Mouse (Mus musculus): ENCODE results near the gene Anapc2.

DNA sequence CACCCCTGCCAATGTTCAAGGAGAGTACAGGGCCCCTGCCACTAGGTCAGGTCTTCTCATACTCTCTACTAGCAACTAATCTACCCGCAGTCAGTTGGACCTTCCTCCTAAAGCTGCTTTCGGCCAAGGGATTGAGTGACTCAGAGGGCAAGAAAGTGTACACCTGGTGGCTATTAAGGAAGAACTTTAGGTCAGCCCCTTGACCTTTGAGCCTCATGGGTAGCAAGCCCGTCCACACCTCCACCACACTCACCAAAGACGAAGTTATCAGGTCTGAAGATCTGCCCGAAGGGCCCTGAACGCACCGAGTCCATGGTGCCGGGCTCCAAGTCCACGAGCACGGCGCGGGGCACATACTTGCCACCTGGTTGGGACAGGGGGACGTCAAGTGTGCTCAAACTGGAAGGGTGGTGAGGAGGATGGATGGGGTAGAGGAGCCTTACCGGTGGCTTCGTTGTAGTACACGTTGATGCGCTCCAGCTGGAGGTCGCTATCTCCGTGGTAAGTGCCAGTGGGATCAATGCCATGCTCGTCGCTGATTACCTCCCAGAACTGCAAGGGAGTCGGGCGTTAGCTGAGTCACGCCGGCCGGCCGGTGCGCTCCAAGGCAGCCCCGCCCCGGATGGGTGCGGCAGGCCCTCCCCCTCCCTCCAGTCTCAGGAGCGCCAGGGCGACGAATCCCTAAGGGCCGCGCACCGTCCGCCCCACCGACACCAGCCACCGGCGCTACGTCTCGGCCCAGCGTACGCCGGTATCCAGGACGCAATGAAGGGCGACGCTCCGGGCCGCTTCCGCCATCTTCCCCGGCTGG lies 48.4 kb upstream of the Anapc2 start:
- TF ChIP-seq CTCF (IDR thresholded peaks at IDR 0.05; ENCODE audit: control insufficient read depth, insufficient read depth, insufficient replicate concordance, low read depth, low read length) (no peak), POLR2A (IDR thresholded peaks at IDR 0.05; ENCODE audit: control insufficient read depth, low read depth, low read length) (no peak)

Measured in testis, adult 2 months (tissue).